Mouse (Mus musculus) fibroblast of lung, adult 2 months (primary cell): Measurements from ENCODE around the gene S100a11.
A peak's percentile ranks its signal among the peaks of the same experiment; 100 is the strongest.
"Not testable (repeated sequence)": the region's sequence is repeated elsewhere in the genome, so short reads cannot be mapped to it uniquely, and the experiment has no call there.

Experiments used
- DNase-seq: peaks from one replicate; pipeline ENCODE4 v3.0.0-alpha.2; 2011; ENCODE audit warnings: low read depth

S100a11 gene

GRCm38 (mm10) chr3:93520330-93521193 is at the start of gene S100a11:
Gene S100a11, plus strand, starts transcription at chr3:93520488.
- peak; percentile 69 for DNase-seq

GRCm38 (mm10) chr3:93480053-93480452 is 40.2 kb upstream of the S100a11 start:
- DNase-seq = no peak

- no peak for DNase-seq
These were observed 38.2 kb upstream of the S100a11 start for GRCm38 (mm10) chr3:93481982-93482616.

GRCm38 (mm10) chr3:93485611-93486010 is 34.7 kb upstream of the S100a11 start:
- no peak for DNase-seq

GRCm38 (mm10) chr3:93488541-93488940 is 31.7 kb upstream of the S100a11 start:
- DNase-seq = no peak

GRCm38 (mm10) chr3:93492176-93492575 is 28.1 kb upstream of the S100a11 start:
- DNase-seq = no peak

- DNase-seq = peak; percentile 42
These were observed 26.3 kb upstream of the S100a11 start for GRCm38 (mm10) chr3:93493992-93494391.

GRCm38 (mm10) chr3:93494774-93495173 is 25.5 kb upstream of the S100a11 start:
- DNase-seq = not testable (repeated sequence)

GRCm38 (mm10) chr3:93497131-93497530 is 23.2 kb upstream of the S100a11 start:
- DNase-seq = no peak

- DNase-seq = no peak
These were observed 21.2 kb upstream of the S100a11 start for GRCm38 (mm10) chr3:93499129-93499528.

- no peak for DNase-seq
These were observed 15.6 kb upstream of the S100a11 start for GRCm38 (mm10) chr3:93504536-93505189.

- no peak for DNase-seq
These were observed 14.1 kb upstream of the S100a11 start for GRCm38 (mm10) chr3:93505960-93506863.

GRCm38 (mm10) chr3:93506881-93507325 is 13.4 kb upstream of the S100a11 start:
- no peak for DNase-seq

- DNase-seq = no peak
These were observed 11.0 kb upstream of the S100a11 start for GRCm38 (mm10) chr3:93509301-93509700.

GRCm38 (mm10) chr3:93511036-93511435 is 9.3 kb upstream of the S100a11 start:
- no peak for DNase-seq

- no peak for DNase-seq
These were observed 8.5 kb upstream of the S100a11 start for GRCm38 (mm10) chr3:93511801-93512200.

GRCm38 (mm10) chr3:93512386-93513101 is 7.7 kb upstream of the S100a11 start:
- no peak for DNase-seq

GRCm38 (mm10) chr3:93514628-93515027 is 5.7 kb upstream of the S100a11 start:
- no peak for DNase-seq

- no peak for DNase-seq
These were observed 2.9 kb upstream of the S100a11 start for GRCm38 (mm10) chr3:93517343-93517742.

- DNase-seq = no peak
These were observed 395 bp upstream of the S100a11 start for GRCm38 (mm10) chr3:93519856-93520329.
